Mouse (Mus musculus) regulatory T cell (primary cell): ENCODE results near the gene Kif16b.

Experiments used
- in situ Hi-C: fragments of 300-600 bp; cut with MboI, MseI; formaldehyde crosslinking; loops from one replicate; pipeline ENCODE4 v1.15.1; 2025; ENCODE audit warnings: high pct_unique_total_duplicates

Kif16b gene

GRCm38 (mm10) chr2:142668426-142668825 lies 232.9 kb downstream of the Kif16b start:
- in situ Hi-C loops = no loop called here

DNA sequence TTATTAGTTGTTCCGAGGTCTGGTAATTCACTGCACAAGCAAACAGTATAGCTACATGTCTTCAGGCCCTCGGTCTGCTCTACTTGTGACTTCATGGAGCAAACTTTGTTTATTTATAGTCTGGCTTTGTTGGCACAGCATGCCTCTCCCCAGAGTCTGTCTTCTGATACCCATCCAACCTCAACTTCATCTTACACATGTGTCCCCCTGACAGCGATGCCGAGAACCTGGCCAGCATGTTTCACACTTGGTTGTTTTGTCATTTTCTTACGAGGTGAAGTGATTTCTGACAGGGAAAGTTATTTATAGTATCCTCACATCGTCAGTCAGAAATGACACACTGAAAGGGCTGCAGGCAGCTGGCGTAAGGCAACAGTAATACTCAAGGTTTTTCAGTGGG lies 249.7 kb downstream of the Kif16b start:
- in situ Hi-C loops = no loop called here

- in situ Hi-C loops = no loop called here
Measured at GRCm38 (mm10) chr2:142648023-142648453, 253.3 kb downstream of the Kif16b start.

DNA sequence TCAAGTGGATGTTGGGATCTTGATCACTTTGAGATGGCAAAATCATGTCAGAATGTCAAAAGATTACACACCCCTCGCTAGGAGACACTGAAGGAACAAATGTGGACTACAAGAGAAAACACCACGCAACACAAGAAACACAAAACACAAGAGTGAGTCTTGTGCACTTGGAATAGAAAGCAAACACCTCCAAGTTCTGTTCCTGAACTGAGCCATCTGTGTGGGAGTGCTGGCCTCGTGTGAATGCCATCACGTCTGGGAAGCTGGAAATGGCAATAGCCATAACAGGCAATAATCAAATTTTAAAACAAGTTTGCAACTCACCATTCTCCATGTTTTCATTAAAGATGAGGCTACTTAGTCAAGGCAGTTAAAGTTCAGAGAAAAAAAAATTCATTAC lies 254.5 kb downstream of the Kif16b start:
- in situ Hi-C loops = no loop called here

DNA sequence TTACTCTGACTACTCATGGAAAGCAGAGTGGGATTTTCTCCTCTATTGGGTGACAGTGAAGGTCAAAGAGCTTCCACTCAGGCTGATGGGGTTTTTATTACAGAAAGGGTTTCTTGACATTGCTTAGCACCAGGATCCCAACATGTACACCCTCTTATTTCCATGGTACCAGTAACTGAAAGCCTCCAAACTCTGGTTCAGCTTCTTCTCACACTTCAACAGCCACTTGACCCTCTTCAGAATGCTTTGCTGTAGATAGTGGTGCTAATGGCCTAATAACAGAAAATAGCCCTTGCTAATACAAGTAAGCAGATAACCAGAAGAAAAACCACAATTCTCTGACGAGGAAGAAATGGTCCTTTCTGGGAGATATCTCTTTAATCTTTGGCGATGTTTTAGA lies 259.6 kb downstream of the Kif16b start:
- in situ Hi-C loops = no loop called here

GRCm38 (mm10) chr2:142635606-142636304 lies 265.6 kb downstream of the Kif16b start:
- in situ Hi-C loops = no loop called here

DNA sequence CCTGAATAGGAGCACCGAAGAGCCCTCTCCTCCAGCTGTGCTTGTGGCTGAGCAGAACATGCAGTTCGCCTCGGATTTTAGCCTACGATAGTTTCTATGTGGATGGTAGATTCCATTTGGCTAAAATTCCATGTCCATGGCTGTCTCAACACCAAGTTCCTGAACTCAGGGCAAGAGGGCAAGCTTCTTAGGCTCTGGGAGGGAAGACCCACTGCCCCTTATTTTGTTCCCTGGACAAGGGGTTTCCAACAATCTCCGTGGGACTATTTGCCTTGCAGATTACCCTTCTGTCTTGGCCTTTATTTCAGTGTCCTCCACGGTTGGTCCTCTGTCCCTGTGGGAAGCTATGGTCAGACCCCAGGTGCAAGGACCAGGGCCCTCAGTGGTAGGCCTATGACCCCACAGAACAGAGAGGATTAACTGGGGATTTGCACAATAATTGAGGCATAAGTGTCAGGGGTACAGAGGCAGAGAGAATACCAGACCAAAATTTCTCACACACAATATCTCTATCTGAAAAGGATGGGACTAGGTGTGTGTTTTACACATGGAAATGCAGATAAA lies 267.3 kb downstream of the Kif16b start:
- in situ Hi-C loops = no loop called here

- in situ Hi-C loops = no loop called here
Measured at GRCm38 (mm10) chr2:142629523-142630312, 271.6 kb downstream of the Kif16b start.

DNA sequence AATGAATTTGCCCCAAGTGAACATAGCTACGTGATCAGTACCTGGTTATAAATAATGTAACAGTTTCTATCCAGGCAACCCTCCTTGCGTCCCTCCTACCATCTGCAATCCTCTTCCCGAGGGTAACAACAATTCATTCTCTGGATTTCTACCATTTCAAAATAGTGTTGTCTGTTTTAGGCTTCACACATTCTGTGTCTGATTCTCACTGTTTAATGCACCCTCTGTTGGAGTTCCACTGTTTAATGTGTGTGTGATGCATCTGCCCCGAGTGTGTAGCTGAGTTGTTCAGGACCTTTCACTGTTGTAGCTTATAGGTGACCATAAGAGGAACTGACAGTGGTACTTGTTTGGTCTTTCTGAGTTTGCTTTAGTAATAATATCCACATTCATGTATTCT lies 275.6 kb downstream of the Kif16b start:
- in situ Hi-C loops = no loop called here

DNA sequence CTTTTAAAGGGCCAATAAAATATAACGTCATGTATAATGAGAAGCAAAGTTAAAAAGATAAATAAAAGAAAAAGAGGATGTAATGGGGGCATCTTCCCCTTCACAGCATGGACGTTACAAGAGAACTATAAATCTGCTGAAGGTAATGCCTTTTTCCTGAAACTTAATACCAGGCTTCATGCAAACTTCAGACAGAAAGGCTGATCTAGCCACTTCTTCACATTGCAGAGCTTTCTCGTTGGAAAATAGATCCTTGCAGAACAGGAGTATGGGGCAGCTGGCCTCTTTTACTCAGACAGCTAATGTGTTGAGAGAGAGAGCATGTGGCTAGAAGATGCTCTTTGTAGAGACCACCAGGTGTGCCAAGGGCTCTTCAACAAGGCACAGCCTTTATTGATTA lies 276.2 kb downstream of the Kif16b start:
- in situ Hi-C loops = no loop called here

DNA sequence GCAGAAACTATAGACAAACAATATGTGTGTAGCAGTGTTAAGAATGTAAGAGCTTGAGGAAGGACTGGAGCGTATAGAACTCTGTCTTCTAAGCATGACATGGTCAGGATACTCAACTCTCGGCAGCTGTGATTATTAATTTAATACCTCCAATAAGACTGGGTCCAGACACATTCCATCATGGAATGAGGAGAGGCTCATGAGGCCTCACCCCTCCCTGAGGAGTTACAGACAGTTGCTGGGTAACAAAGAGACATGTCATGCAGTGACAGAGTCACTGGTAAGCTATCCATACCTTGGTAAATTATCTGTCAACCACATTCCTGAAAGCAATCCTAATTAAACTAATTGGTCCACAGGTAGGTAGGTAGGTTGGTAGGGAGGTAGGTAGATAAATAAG lies 277.1 kb downstream of the Kif16b start:
- in situ Hi-C loops = no loop called here

DNA sequence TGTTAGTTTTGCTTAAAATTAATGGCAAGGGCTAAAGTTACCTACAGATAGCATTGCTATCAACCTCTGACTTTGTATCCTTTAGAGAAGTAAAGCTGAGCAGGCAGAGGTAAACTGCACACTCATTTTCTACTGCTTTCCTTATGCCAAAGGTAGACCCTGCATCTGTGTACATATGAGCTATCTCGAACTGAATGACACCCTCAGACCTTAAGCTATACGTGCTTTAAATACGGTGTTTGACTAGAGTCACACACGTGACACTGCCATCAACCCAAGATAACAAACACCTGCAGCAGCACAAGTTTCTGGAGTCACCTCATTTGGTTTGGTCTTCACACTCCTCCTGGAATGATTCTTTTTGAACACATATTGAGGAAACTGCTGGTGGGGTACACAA lies 280.2 kb downstream of the Kif16b start:
- in situ Hi-C loops = no loop called here

- in situ Hi-C loops = no loop called here
Measured at GRCm38 (mm10) chr2:142619926-142620325, 281.4 kb downstream of the Kif16b start.

DNA sequence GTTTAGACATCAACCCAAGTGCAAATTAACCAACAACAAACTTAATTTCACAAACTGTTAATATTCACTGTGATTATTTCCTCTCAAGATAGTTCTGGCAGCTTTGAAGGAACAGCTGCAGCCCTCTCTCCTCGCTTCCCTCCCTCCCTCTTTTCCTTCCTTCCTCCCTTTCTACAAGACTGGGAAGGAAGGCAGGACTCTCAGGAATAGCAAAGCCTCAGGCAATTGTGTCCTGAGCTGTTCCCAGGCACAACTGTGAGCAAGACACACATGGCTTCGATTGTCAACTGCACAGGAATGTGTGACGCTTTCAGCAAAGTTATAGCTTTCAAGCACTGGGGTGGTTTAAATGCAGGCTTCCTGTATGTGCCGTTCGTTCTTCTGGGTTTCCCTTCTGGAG lies 286.8 kb downstream of the Kif16b start:
- in situ Hi-C loops = no loop called here

DNA sequence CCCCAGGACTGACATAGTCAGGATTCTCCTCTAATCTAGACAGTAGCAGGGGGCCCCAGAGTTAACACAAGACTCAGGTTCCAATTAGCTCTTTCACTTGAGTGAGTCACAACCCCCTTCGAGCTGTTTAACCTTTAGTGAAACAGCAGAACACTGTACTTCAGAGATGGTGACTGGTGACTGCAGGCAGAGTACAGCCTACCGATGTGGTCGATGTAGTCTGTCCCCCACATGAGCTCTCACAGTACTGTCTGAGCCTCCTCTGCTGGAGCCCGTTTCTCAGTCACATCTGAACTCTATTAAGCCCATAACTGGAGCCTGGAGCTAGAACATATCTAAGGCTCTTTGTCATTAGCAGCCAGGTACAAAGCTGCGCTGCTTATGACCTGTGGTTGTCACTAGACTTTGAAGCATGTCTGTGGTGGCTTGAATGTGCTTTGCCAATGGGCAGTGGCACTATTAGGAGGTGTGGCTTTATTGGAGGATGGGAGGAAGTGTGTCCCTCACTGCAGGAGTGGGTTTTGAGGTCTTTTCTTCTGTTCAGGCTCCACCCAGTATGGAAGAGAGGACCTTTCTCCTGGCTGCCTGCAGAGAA lies 288.9 kb downstream of the Kif16b start:
- in situ Hi-C loops = no loop called here

- in situ Hi-C loops = no loop called here
Measured at GRCm38 (mm10) chr2:142611113-142611512, 290.2 kb downstream of the Kif16b start.

- in situ Hi-C loops = no loop called here
Measured at GRCm38 (mm10) chr2:142610206-142610605, 291.1 kb downstream of the Kif16b start.

GRCm38 (mm10) chr2:142608778-142609177 lies 292.6 kb downstream of the Kif16b start:
- in situ Hi-C loops = no loop called here

GRCm38 (mm10) chr2:142604762-142605161 lies 296.6 kb downstream of the Kif16b start:
- in situ Hi-C loops = no loop called here

DNA sequence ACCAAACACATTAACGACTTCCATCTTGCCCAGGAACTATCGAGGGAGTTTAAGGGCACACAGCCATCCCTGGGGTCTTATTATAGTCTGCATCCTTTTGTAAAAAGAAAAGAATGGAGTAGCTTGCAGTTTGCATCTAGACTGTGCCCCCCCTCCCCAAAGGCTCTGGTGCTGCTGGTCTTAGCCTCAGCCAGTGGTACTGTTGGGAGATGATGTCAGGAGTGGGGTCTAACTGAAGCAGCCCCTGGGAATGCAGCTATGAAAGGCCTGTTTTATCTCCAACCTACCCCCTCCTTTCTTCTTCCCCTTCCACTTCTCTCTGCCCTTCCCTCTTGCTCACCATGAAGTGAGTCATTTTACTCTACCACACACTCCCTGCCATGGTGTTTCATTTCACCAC lies 298.1 kb downstream of the Kif16b start:
- in situ Hi-C loops = no loop called here

DNA sequence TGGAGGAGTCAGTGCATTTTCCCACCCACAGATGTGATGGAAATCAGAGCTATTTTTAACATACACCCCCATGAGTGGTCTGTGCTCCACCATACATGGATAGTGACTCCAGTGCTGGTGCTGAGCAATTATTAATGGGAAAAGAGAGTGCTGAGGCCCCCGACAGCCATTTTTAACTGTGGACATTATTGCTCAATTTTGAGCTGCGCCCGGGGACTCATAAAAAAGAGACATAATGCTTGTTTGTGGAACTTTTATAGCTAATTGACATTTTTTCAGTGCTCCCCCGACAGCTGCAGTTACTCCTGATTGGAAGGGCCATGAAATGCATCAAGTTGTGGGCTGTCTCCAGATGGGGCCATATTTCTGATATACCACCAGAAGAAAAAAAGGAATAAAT lies 302.1 kb downstream of the Kif16b start:
- in situ Hi-C loops = no loop called here
